Mouse (Mus musculus) monocyte, adult 5-6 weeks (primary cell): ENCODE measurements around the gene Nr1i2. TPM values are rescaled to one million over a fixed set of nuclear protein-coding genes. Genes with fewer than 3 reads are reported as not detected.
A peak's percentile ranks its signal among the peaks of the same experiment; 100 is the strongest.
"Not testable (repeated sequence)": the region's sequence is repeated elsewhere in the genome, so short reads cannot be mapped to it uniquely, and the experiment has no call there.

Source experiments
- ATAC-seq: fragments of 153-309, 156-312 bp; replicated peaks from 2 replicates; pipeline ENCODE4 v1.8.0; 2017; ENCODE audit warnings: mild to moderate bottlenecking; ENCODE audit not compliant: low TSS enrichment, insufficient number of reproducible peaks, severe bottlenecking, poor library complexity, low FRiP score
- total RNA-seq: library from RNA; stranded (forward); fragments of 200-1000, 200-491, 200-594 nt; gene quantifications from 3 replicates; pipeline ENCODE4 v1.2.3, GENCODE M21; 2017

Nr1i2 gene
- not detected in 3 replicates for total RNA-seq

DNA sequence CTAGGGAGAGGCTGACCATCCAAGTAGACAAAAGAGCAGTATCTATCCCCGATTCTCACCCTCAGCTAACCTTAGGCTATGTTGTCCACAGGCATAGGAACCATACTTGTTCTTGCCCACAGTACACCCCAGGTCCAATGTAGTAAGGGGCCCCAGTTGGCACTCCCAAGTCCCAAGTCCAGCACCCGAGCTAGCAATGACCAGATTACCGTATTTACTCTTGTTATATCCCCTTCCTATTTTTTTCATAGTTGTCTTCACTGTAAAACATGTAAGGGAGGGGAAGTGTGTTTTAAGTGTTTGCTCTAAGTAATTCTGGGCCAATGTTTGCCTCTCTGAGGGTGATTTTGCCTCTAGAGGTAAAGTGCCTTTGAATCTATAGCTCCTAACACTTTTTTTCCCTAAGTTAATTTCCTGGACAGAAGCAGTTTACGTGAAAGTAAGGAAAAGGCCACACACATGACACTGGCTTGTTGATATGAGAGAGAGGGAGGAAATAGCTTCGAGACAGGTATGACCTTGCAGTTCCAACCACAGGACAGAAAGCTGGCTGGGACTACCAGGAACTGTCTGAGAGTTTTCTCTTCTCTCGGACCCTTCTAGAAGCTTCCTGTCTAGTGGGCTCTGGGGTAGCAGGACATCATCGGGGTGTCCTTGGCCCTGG is at the start of gene Nr1i2:
Gene Nr1i2, minus strand, starts transcription at position 140 of the 664 bp plus-strand sequence.
- ATAC-seq: no peak

DNA sequence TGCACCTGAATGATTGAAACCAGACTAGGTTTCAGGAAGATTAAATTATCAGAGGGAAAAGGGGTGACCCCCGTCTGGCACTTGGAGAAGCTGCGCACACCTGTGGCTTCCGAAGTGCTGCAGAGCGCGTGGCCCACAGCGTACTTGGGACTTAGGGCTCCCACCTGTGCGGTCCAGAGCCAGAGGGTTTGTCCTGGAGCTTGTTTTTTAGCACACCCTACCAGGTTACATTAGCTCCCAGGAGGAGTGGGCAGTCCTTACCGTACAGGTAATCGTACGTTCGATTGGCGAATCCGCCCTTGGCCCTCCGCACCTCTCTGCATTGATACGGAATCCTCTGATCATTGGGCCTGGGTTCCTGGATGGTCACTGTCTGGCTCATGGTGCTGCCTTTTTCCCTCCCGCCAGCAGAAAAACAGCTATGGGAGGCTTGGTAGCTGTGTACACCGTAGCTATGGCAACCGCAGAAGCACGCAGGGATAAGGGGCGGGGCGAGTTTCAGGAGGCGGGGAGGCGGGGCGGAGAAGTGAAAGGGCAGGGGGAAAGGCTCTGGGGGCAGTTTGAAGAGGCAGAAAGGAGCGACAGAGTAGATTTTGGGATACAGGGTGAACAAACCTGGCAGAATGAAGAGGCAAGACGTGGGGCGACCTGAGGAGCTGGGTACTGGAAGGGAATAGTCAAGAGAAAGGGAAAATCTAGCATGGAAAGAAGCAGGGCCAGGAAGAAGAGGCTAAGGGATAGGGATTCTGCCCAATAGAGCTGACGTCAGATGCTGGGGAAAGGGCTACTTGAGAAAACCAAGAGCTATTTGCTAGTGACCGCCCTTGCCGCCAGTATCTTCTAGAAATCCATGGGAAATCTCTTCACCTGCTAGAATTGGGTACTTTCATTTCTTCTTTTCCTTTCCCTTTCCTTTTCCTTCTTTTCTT is 47.0 kb upstream of the Nr1i2 start, which contains the start of gene Maats1:
Gene Maats1, minus strand, starts transcription at position 748 of the 929 bp plus-strand sequence.
- peak; percentile 58; the same call in 1 of the 2 replicates for ATAC-seq

DNA sequence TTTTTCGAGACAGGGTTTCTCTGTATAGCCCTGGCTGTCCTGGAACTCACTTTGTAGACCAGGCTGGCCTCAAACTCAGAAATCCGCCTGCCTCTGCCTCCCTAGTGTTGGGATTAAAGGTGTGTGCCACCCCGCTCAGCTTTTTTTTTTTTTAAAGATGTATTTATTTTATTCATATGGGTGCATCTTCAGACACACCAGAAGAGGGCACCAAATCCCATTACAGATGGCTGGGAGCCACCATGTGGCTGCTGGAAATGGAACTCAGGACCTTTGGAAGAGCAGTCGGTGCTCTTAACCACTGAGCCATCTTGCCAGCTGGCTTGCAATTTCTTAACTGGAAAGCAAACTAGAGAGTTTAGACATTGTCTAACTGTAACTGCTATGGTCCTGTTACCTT is 43.5 kb upstream of the Nr1i2 start:
- not testable (repeated sequence) for ATAC-seq

DNA sequence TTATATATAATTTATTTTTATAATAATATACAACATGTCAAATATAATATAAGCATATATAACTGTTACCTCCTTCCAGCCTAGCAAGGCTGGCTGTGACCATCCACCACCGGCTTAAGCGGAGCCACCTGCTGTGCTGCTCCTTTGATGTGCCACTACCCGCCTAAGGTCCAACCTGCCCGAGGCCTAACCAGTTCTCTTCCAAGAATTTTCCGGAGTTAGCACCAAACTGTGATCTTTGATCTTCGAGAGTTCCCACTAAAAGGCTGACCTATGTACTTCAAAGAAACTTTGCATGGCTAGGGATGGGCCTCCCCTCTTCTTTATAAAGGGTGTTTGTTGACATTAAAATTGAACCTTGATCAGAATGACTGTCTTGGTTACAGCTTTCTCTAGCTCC is 39.8 kb upstream of the Nr1i2 start:
- ATAC-seq: no peak

DNA sequence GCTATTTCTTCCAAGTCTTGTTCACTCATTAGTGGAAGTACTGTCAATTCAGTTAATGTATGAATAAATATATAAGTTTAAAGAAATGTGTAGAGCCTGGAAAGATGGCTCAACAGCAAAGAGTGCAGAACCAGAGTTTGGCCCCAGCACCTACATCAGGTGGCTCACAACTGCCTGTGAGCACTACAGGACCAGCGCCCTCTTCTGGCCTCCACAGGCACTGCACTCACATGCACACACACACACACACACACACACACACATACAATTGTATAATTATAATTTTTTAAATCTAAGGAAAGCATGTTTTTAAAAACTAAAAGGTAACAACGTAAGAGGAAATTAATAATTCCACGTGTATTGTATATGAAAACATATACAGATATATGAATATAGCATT is 34.7 kb upstream of the Nr1i2 start:
- no peak for ATAC-seq

DNA sequence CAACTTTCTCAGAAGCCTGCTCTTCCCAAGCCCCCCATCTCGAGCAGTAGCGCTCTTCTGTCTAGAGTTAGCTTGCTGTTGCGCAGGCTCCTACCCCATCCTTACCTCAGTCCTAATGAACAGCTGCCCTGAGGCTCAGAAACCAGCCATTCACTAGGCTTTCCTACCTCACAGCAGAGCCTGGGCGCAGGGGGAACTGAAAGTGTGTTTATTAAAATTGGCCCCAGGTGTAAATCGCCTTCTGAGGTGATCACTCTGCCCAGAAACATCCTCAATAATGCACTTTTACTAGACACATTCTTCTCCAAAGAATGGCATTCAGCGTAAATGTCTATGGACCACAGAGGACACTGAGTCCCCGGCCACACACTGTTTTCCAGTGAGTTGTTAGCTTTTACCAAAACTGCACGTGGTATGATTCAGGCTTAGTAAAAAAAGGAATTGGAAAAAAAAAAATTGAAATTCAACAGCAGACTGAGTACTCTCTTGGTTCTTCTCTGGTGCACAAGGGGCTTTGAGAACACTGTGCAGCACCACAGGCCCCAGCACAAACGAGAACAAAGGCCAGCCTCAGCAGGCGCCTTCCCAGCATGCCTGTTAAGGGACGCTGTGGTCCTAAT is 32.3 kb upstream of the Nr1i2 start:
- no peak for ATAC-seq

DNA sequence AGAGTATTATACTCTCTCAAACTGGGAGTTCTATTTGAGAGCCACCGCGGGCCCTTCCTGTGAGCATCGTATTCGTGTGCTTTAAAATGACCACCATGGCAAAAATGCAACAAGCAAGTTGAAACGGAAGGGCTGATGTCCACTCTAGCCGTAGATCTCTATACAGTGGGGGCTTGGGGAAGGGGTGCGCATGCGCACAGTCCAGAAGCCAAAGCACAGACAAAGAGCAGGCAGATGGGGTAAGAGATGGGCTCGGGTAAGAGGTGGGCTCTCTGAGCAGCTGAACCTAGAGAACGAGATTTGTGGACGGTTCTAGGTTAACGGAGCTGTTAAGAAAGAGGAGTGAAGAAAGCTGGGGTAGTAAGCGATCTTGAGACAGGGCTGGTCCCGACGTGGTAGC is 29.7 kb upstream of the Nr1i2 start:
- ATAC-seq: no peak

DNA sequence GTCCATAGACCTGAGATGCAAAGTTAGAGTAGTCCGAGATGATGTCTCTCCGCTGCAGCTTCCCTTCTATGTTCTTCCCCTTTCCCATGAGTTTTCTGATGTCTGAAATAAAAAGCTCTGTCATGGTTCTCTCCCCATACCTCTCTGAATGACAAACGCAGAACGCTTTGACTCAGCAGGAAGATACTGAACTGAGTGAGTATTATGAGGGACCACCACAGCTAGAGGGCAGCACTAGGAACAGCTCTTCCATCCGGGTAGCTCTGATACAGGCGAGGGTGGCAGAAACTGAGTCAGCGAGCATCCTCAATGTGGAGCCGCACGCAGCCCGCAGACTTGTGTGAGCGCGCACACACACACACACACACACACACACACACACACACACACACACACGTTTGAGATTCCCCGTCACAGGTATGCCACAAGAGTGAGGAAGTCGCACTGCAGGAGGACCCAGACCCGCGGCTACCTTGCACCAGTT is 26.9 kb upstream of the Nr1i2 start:
- peak; percentile 59; the same call in 1 of the 2 replicates for ATAC-seq

DNA sequence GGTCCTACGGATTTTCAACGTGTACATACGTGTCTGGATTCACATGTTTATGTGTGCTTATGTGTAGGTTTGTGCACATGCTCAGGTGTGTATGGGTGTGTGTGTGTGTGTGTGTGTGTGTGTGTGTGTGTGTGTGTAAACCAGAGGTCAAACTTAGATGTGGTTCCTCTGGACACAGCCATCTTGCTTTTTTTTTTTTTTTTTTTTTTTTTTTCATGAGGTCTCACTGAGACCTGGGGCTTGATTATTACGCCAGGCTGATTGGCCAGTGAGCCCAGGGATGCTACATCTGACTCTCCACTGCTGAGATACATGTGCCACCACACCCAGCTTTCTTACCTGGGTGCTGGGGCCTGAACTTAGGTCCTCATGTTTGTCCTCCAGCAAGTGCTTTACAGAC is 24.5 kb upstream of the Nr1i2 start:
- ATAC-seq: no peak

DNA sequence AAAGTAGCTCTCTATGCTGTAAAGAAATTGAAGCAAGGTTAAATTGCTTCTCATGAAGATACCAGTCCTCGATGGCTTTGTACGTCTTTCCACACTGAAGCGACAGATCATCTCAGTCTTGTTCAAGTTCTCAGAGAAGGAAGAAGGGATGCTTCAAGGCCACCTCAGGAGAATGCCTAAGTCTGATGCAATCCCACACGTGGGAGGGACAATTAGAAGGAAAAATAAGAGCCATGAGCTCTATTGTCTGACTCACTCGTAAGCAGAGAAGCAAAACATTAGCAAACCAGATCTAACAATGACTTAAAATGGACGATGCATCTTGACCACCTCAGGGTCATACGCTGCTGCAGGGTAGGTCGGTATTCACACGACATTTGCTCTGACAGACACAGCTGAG is 23.9 kb upstream of the Nr1i2 start:
- no peak for ATAC-seq

DNA sequence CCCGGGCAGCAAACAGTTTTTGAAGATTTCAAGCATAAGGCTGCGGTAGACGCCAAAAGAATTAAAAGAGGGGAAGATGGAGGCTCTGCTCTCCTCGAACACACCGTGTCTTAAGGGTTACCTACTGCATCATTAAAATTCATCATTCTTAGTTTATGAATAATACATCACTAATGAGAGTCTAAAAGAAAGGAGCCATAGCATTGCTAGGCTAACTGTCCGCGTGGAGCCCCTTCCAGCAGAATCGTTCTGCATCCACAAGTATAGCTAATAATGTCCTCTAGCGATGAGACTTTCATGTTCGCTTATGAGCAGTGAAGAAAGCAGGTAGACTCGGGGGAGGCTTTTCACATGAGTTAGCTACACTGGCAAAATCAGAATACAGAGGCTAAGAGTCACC is 13.6 kb upstream of the Nr1i2 start:
- ATAC-seq: no peak

DNA sequence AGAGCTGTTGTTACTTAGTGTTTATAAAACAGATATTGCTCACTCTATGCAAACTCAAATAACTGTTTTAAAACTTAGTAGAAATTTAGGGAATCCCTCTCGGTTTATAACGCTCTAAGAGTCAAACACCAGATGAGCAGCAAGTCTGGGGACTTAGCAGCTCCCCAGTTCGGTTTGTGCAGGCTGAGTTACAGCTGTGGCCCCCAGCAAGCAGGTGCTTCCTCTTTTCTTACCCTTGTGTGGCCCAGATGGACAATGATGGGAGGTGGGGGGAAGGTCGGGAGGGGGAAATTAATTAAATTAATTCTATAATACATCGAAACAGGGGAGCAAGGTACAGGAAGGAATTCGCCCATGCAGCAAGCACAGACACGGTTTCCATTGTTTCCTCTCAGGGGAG is 13.0 kb upstream of the Nr1i2 start:
- no peak for ATAC-seq

DNA sequence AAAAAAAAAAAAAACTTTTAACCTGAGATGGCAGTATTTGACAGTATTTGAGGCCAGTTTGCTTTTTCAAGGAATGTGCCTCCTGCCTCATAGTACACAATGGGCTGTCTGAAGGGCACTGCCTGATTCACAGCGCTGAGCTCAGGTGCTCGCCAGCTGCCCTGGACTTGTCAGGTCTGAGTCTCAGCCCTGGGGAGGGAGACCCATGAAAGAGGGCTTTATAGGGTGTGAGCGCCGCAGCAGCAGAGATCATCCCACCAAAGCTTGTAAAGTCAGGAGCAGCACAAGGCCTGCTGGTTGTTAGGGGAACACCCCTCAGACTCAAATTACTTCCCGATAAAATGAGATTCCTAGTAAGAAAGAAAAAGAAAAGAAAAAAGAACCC is 12.6 kb upstream of the Nr1i2 start:
- no peak for ATAC-seq

DNA sequence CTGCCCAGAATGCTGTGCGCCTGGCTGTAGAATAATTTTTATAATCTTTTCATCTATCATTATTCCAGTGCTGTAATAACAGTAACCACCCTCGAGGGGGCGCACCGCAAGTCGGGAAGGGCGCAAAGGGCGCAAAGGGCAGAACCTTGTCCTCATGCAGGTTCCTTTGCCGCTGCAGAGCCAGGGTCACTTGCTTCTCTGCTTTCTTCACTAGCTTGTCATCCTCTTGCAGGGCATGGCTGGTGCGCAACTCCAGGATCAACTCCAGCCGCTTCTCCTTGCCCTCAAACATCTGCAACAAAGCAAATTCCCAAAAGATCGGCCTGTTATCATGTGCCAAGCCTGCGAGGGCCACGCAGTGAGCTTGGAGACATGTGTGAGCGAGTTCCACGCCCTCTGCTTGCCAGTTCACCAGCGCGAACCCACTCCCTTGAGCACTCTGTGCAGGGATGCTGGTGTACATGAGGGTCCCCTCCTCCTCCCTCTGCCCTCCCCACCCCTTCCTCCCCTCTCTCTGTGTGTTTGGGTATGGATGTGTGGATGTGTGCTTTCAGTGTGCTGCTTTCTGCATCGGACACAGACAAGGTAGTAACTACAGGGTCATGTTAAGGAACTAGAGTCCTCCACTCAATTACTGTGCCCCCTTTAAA is 12.1 kb upstream of the Nr1i2 start:
- ATAC-seq: no peak

DNA sequence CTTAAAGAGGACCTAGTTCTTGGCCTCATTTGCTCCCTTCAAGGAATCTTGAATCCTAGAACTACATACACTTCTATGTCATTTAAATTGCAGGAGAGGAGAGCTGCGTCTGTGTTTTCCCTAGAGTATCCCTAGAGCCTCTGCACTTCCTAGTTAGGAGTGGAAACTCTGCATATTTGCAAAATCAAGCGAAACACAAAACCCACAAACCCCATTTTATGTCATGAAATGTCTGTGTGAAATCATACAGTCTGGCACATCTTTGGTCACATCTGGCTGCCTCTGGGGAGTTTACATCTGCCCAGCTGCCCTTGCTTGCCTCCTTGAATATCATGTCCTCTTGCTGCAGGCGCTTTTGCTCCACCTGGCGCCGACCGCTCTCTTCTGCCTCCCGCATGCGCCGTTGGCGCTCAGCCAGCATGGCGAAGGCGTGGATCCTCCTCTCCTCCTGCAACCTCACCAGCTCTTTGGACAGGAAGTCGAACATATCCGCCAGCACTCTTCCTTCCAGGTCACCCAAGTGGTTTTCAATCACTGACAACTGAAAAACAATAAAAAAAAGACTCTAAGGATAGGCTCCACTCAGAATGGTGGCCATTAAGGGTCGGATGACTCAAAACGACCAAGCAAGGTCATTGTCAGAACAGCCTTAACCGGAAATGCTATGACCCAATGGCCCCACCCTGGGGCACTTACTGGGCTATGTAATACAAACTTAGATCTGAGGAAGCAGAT is 10.0 kb upstream of the Nr1i2 start:
- ATAC-seq: no peak

DNA sequence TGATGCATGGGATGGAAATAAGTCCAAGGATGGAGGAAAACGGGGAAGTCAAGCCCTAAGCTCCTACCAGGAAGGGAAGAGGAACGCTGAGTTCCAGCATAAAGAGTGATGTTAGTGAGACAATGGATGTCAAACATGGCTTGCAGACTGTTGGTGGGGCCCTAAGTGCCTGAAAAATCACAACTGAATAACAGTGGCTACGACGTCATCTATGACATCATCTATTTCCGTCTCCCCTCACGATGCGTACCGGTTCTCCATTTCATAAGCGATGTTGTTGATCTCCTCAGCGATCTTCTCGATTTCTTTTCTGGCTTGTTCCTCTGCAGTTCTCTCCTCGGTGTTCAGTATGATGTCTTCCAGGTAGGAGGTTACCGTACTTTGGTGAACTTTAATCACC is 7.7 kb upstream of the Nr1i2 start:
- no peak for ATAC-seq

DNA sequence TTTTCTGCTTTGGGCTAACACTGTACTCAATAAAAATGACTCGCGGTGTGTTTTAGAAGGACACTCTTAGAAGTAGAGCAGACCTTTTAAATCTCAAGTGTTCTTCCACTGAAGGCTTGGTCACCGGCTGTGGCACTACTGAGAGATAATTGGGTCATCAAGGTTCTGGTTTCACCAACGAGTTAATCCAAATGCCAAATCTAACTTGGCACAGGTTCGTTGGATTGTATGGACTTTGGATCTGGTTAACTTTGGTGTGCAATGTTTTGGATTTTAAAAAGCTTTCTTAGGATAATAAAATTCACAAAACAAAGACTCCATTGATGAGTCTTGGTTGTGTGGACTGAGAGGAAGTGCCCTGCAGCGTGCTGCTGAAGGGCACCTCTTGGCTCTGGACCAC is 3.8 kb upstream of the Nr1i2 start:
- no peak for ATAC-seq

DNA sequence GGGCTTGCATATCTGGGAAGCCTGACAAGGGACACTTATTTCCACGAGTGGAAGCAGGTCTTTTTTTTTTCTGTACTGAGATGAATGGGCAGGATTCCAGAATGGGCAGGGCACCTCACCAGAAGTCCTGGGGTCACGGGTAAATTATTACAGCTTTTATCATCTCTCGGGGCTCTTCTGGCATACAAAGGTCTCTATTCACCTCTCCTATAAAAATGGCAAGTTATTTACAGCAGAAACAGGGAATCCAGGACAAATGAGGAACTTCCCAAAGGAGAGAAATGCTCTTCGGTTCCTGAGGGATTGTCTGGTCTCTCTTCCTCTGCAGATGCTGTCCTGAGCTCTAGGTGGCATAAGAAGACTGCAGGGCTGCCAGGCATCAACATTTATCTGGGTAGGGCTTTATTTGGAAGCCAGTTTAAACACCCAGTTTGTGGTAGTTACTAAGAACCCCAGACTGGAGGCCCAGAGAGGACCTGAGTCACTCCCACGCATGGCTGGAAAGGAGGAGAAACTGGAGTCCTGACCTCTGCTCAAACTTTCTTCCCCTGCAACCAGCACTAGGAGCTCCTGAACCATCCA is 816 bp upstream of the Nr1i2 start:
- ATAC-seq: no peak
